Mouse (Mus musculus): ENCODE results near the gene Pip4k2c.

- TF ChIP-seq GATA1 (IDR thresholded peaks at IDR 0.05; ENCODE audit: borderline replicate concordance, low read length) (no peak), CTCF (IDR thresholded peaks at IDR 0.05; ENCODE audit: low read depth, low read length) (no peak), POLR2AphosphoS5 (IDR thresholded peaks at IDR 0.05; ENCODE audit: insufficient replicate concordance, low read depth, low read length) (no peak), GATA2 (IDR thresholded peaks at IDR 0.05; ENCODE audit: borderline replicate concordance, low read depth, low read length) (no peak)
Observed at GRCm38 (mm10) chr10:127185506-127185905, 25.9 kb downstream of the Pip4k2c start.

Data from G1E (cell line).